Mouse (Mus musculus): Measurements from ENCODE around the gene Polr2j. TPM values are rescaled to one million over a fixed set of nuclear protein-coding genes. Genes with fewer than 3 reads are reported as not detected.
A peak's percentile ranks its signal among the peaks of the same experiment; 100 is the strongest.

Polr2j gene
- polyA plus RNA-seq, 1 experiment = 89.4 TPM

GRCm38 (mm10) chr5:136086290-136086689, 30.1 kb upstream of the Polr2j start:
- TF ChIP-seq CTCF (IDR thresholded peaks at IDR 0.05; ENCODE audit: borderline replicate concordance, control insufficient read depth, extremely low read depth, insufficient read depth, low read length, poor library complexity) (no peak), POLR2A (IDR thresholded peaks at IDR 0.05; ENCODE audit: control insufficient read depth, extremely low read depth, insufficient read depth, low read length, poor library complexity) (no peak)
- DNase-seq = no peak
- Histone ChIP-seq H3K36me3 (ENCODE audit: control insufficient read depth, insufficient read depth, low read length) (no peaks in the 10 kb centered on the region), H3K27ac (ENCODE audit: control insufficient read depth, insufficient read depth, low read length) (no peak overlapping the region), H3K27me3 (ENCODE audit: control insufficient read depth, insufficient read depth, low read length) (no peaks in the 10 kb centered on the region), H3K4me1 (replicated peaks; ENCODE audit: control insufficient read depth, insufficient read depth, low read length) (peaks cover 43% of the 10 kb centered on the region), H3K4me3 (ENCODE audit: control insufficient read depth, insufficient read depth, low read length) (no peak overlapping the region)
- WGBS = 82% methylated on average over 8 of the region's 8 CpGs

DNA sequence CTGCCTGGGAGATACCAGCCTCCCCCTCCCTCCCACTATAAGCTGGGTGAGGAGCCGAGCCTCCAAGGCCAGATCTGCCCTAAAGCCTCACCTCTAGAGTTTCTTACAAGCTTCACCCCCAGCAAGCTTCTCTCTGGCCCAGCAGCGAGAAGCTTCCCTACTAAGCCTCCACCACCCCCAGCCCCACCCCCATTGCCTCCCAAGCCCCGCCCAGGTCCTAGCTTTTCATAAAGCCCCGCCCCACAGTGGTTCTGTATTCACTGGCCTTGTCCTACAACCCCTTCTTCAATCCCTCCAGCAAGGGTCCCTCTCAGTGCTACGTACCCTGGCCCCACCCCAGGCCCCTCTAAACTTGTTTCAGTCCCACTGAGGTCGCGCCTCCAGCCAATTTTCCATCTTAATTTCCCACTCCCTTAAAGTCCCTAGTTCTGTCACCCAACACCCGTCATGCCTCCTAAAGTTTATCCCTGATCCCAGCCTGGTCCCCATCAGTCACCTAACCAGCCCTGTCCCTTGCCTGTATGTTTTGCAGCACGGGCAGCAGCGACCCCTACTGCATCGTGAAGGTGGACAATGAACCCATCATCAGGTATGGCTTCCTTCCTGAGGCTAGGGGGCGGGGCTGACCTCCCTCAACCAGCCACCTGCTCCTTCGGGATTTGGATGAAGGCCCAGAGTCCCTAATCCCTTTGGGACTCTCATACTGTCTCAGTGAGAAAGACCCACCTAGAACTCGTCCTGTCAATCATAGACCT, 27.4 kb upstream of the Polr2j start:
- peaks cover 49% of the 10 kb centered on the region for H3K4me1 ChIP-seq (replicated peaks; ENCODE audit: control insufficient read depth, insufficient read depth, low read length)
- WGBS = 82% methylated on average over 14 of the region's 14 CpGs
- no peak for DNase-seq
- no peaks in the 10 kb centered on the region for H3K27me3 ChIP-seq (ENCODE audit: control insufficient read depth, insufficient read depth, low read length)
- no peak overlapping the region for H3K4me3 ChIP-seq (ENCODE audit: control insufficient read depth, insufficient read depth, low read length)
- no peak for TF ChIP-seq POLR2A (IDR thresholded peaks at IDR 0.05; ENCODE audit: control insufficient read depth, extremely low read depth, insufficient read depth, low read length, poor library complexity)
- TF ChIP-seq CTCF (IDR thresholded peaks at IDR 0.05; ENCODE audit: borderline replicate concordance, control insufficient read depth, extremely low read depth, insufficient read depth, low read length, poor library complexity) = no peak
- H3K27ac ChIP-seq (ENCODE audit: control insufficient read depth, insufficient read depth, low read length) = no peak overlapping the region
- no peaks in the 10 kb centered on the region for H3K36me3 ChIP-seq (ENCODE audit: control insufficient read depth, insufficient read depth, low read length)

GRCm38 (mm10) chr5:136091927-136092326, 24.5 kb upstream of the Polr2j start:
- TF ChIP-seq POLR2A (IDR thresholded peaks at IDR 0.05; ENCODE audit: control insufficient read depth, extremely low read depth, insufficient read depth, low read length, poor library complexity) (no peak), CTCF (IDR thresholded peaks at IDR 0.05; ENCODE audit: borderline replicate concordance, control insufficient read depth, extremely low read depth, insufficient read depth, low read length, poor library complexity) (no peak)
- H3K4me3 ChIP-seq (ENCODE audit: control insufficient read depth, insufficient read depth, low read length) = no peak overlapping the region
- H3K36me3 ChIP-seq (ENCODE audit: control insufficient read depth, insufficient read depth, low read length) = no peaks in the 10 kb centered on the region
- no peaks in the 10 kb centered on the region for H3K27me3 ChIP-seq (ENCODE audit: control insufficient read depth, insufficient read depth, low read length)
- peaks cover 19% of the 10 kb centered on the region for H3K4me1 ChIP-seq (replicated peaks; ENCODE audit: control insufficient read depth, insufficient read depth, low read length)
- peak; percentile 48 for DNase-seq
- 12% methylated on average over 5 of the region's 5 CpGs for WGBS
- H3K27ac ChIP-seq (ENCODE audit: control insufficient read depth, insufficient read depth, low read length) = peak overlapping the region; percentile 56; the same call in 1 of the 2 replicates

- H3K4me3 ChIP-seq (ENCODE audit: control insufficient read depth, insufficient read depth, low read length) = no peak overlapping the region
- WGBS = 37% methylated on average over 8 of the region's 8 CpGs
- peaks cover 25% of the 10 kb centered on the region for H3K4me1 ChIP-seq (replicated peaks; ENCODE audit: control insufficient read depth, insufficient read depth, low read length)
- H3K27me3 ChIP-seq (ENCODE audit: control insufficient read depth, insufficient read depth, low read length) = no peaks in the 10 kb centered on the region
- DNase-seq = no peak
- no peak overlapping the region for H3K27ac ChIP-seq (ENCODE audit: control insufficient read depth, insufficient read depth, low read length)
- no peaks in the 10 kb centered on the region for H3K36me3 ChIP-seq (ENCODE audit: control insufficient read depth, insufficient read depth, low read length)
- no peak for TF ChIP-seq CTCF (IDR thresholded peaks at IDR 0.05; ENCODE audit: borderline replicate concordance, control insufficient read depth, extremely low read depth, insufficient read depth, low read length, poor library complexity)
- TF ChIP-seq POLR2A (IDR thresholded peaks at IDR 0.05; ENCODE audit: control insufficient read depth, extremely low read depth, insufficient read depth, low read length, poor library complexity) = no peak
Observed at GRCm38 (mm10) chr5:136094249-136095010, 22.0 kb upstream of the Polr2j start.

DNA sequence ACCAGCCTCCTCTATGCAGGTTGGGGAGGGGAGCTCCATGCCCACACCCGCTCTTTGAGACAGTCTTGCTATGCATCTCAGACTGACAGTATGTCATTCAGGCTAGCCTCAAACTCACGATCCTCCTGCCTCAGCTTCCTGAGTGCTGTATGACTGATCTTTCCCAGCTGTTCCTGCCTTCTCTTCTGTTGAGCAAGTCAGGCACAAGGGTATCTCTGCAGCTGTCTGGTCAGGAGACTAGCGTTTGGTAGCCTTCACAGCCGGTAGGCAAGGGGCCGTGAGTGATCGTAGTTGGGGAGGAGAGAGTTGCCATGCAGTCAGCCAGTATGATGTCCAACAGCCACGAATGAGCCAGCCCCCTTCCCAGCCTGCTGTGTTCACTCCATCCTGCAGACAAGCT, 21.3 kb upstream of the Polr2j start:
- Histone ChIP-seq H3K27me3 (ENCODE audit: control insufficient read depth, insufficient read depth, low read length) (no peaks in the 10 kb centered on the region), H3K36me3 (ENCODE audit: control insufficient read depth, insufficient read depth, low read length) (no peaks in the 10 kb centered on the region), H3K27ac (ENCODE audit: control insufficient read depth, insufficient read depth, low read length) (no peak overlapping the region), H3K4me1 (replicated peaks; ENCODE audit: control insufficient read depth, insufficient read depth, low read length) (peaks cover 25% of the 10 kb centered on the region), H3K4me3 (ENCODE audit: control insufficient read depth, insufficient read depth, low read length) (no peak overlapping the region)
- no peak for DNase-seq
- TF ChIP-seq CTCF (IDR thresholded peaks at IDR 0.05; ENCODE audit: borderline replicate concordance, control insufficient read depth, extremely low read depth, insufficient read depth, low read length, poor library complexity) = no peak
- no peak for TF ChIP-seq POLR2A (IDR thresholded peaks at IDR 0.05; ENCODE audit: control insufficient read depth, extremely low read depth, insufficient read depth, low read length, poor library complexity)
- WGBS = 78% methylated on average over 7 of the region's 7 CpGs

DNA sequence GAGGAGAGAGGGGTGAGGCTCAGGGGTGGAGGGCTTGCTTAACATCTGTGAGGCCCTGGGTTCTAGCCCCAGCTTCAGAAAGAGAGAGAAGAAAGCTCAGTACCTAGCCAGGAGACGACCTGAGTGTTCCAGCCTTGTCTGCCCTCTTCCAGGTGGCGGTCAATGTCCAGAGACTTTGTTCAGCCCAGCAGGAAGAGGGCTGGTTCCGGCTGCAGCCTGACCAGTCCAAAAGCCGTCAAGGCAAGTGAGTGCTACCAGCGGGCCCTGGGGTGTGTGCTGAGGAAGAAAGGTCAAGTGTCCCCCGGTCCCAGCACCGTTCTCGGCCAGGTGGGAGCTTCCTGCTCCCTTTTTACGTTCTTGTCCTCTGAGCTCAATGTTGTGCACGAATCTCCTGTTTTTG, 17.9 kb upstream of the Polr2j start:
- Histone ChIP-seq H3K4me3 (ENCODE audit: control insufficient read depth, insufficient read depth, low read length) (no peak overlapping the region), H3K27ac (ENCODE audit: control insufficient read depth, insufficient read depth, low read length) (no peak overlapping the region), H3K4me1 (replicated peaks; ENCODE audit: control insufficient read depth, insufficient read depth, low read length) (peaks cover 17% of the 10 kb centered on the region), H3K36me3 (ENCODE audit: control insufficient read depth, insufficient read depth, low read length) (no peaks in the 10 kb centered on the region), H3K27me3 (ENCODE audit: control insufficient read depth, insufficient read depth, low read length) (no peaks in the 10 kb centered on the region)
- WGBS = 96% methylated on average over 10 of the region's 10 CpGs
- no peak for DNase-seq
- no peak for TF ChIP-seq POLR2A (IDR thresholded peaks at IDR 0.05; ENCODE audit: control insufficient read depth, extremely low read depth, insufficient read depth, low read length, poor library complexity)
- TF ChIP-seq CTCF (IDR thresholded peaks at IDR 0.05; ENCODE audit: borderline replicate concordance, control insufficient read depth, extremely low read depth, insufficient read depth, low read length, poor library complexity) = no peak
